ENCODE assay signal across 30 mouse cellular contexts in the genomic region with DNA sequence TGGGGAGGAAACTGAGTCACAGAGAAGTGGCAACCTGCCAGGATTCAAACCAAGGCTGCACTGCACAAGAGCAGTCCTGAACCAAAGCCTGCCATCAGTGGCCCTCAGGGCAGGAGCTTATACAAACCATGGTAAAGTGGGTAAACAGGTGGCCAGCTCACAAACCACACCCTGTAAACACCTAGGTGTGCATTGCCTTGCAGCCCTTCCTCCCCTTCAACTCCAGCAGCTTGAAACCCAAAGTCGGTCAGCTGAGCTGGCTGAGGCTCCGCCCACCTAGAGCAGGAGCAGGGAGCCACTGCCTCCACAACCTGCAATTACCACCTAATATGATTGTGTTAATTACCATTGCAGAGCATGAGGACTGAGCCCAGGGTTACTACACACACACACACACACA. TPM values are rescaled to one million over a fixed set of nuclear protein-coding genes. Genes with fewer than 3 reads are reported as not detected.
DNase-seq lines count a peak whose midpoint lies in the region; ATAC-seq and TF ChIP-seq lines count a peak whose summit lies in the region.
"Had no signal": no experiment of that assay in that cellular context is flagged by ENCODE, and none has a peak within 500 bp of the region (broad histone marks: within the 10 kb centered on the region; RNA-seq: fewer than 3 reads in every experiment).

No protein-coding gene starts in this region.

- DNase-seq in kidney, adult 11 months = peak; percentile 9
- DNase-seq in kidney, adult 8-10 months = no peak
- peak; percentile 58 for DNase-seq in stomach, postnatal 0 days (ENCODE audit: low spot score)
- no peak for DNase-seq in natural killer cell, adult 2 months (ENCODE audit: low spot score in 2 of 2)
- DNase-seq in liver, postnatal 0 days = no peak
- DNase-seq: adrenal gland, postnatal 36 days; B cell, adult 2 months; cerebellum, adult 2 months; heart, adult 2 months; heart, postnatal 14 days; kidney, postnatal 25 days; midbrain, embryonic 14.5 days; right cerebral cortex, postnatal 4 days; thymus, adult 18-20 months; thymus, postnatal 25 days had no signal

- peaks cover 17% of the 10 kb centered on the region for H3K27me3 ChIP-seq in embryonic facial prominence, embryonic 15.5 days
- H3K27me3 ChIP-seq in intestine, postnatal 0 days (replicated peaks; ENCODE audit: control insufficient read depth, insufficient read depth, low read length) = peaks cover 12% of the 10 kb centered on the region
- peaks cover 3% of the 10 kb centered on the region; the same call in 1 of the 2 replicates for H3K27me3 ChIP-seq in stomach, postnatal 0 days (ENCODE audit: control insufficient read depth, insufficient read depth, low read length)
- H3K27me3 ChIP-seq in liver, postnatal 0 days (ENCODE audit: insufficient read depth, low read length) = peaks cover 20% of the 10 kb centered on the region

- no peak overlapping the region for H3K9ac ChIP-seq in embryonic facial prominence, embryonic 15.5 days
- no peak overlapping the region for H3K9ac ChIP-seq in intestine, postnatal 0 days (ENCODE audit: low read depth, low read length)
- H3K9ac ChIP-seq in stomach, postnatal 0 days (ENCODE audit: low read length) = no peak overlapping the region
- no peak overlapping the region for H3K9ac ChIP-seq in liver, postnatal 0 days (replicated peaks)
- H3K9ac ChIP-seq: forebrain, embryonic 15.5 days; kidney, embryonic 15.5 days; limb, embryonic 13.5 days; neural tube, embryonic 12.5 days had no signal

- TF ChIP-seq CTCF in intestine, postnatal 0 days (IDR thresholded peaks at IDR 0.05; ENCODE audit: low read depth) = no peak
- TF ChIP-seq CTCF in stomach, postnatal 0 days (IDR thresholded peaks at IDR 0.05; ENCODE audit: low read depth) = no peak
- no peak for TF ChIP-seq CTCF in liver, postnatal 0 days (IDR thresholded peaks at IDR 0.05; ENCODE audit: low read depth)

- no peaks in the 10 kb centered on the region for H3K36me3 ChIP-seq in embryonic facial prominence, embryonic 15.5 days
- H3K36me3 ChIP-seq in intestine, postnatal 0 days (ENCODE audit: control insufficient read depth, insufficient read depth) = no peaks in the 10 kb centered on the region
- H3K36me3 ChIP-seq in stomach, postnatal 0 days (ENCODE audit: control insufficient read depth, insufficient read depth, low read length) = no peaks in the 10 kb centered on the region
- no peaks in the 10 kb centered on the region for H3K36me3 ChIP-seq in liver, postnatal 0 days (replicated peaks; ENCODE audit: insufficient read depth, low read length)
- H3K36me3 ChIP-seq: forebrain, embryonic 10.5 days; forebrain, embryonic 15.5 days; hindbrain, embryonic 10.5 days; kidney, embryonic 15.5 days; limb, embryonic 13.5 days; neural tube, embryonic 12.5 days had no signal

- peaks cover 11% of the 10 kb centered on the region for H3K4me1 ChIP-seq in embryonic facial prominence, embryonic 15.5 days
- no peaks in the 10 kb centered on the region for H3K4me1 ChIP-seq in intestine, postnatal 0 days (replicated peaks; ENCODE audit: control insufficient read depth, insufficient read depth, low read length)
- H3K4me1 ChIP-seq in stomach, postnatal 0 days (replicated peaks; ENCODE audit: control insufficient read depth, insufficient read depth) = no peaks in the 10 kb centered on the region
- no peaks in the 10 kb centered on the region for H3K4me1 ChIP-seq in liver, postnatal 0 days (ENCODE audit: insufficient read depth)

- no peak overlapping the region for H3K4me3 ChIP-seq in embryonic facial prominence, embryonic 15.5 days (replicated peaks)
- no peak overlapping the region for H3K4me3 ChIP-seq in intestine, postnatal 0 days (ENCODE audit: low read depth, low read length)
- no peak overlapping the region for H3K4me3 ChIP-seq in stomach, postnatal 0 days (ENCODE audit: low read depth, low read length)
- no peak overlapping the region for H3K4me3 ChIP-seq in liver, postnatal 0 days (ENCODE audit: low read depth, low read length)
- H3K4me3 ChIP-seq: forebrain, embryonic 10.5 days; forebrain, embryonic 15.5 days; heart, adult 2 months; hindbrain, embryonic 10.5 days; kidney, embryonic 15.5 days; limb, embryonic 13.5 days; neural tube, embryonic 12.5 days had no signal

- WGBS in embryonic facial prominence, embryonic 15.5 days = 31% methylated on average over 2 of the region's 2 CpGs
- WGBS in intestine, postnatal 0 days = 26% methylated on average over 2 of the region's 2 CpGs
- 29% methylated on average over 2 of the region's 2 CpGs for WGBS in stomach, postnatal 0 days
- WGBS in liver, postnatal 0 days (ENCODE audit: insufficient replicate concordance) = 40% methylated on average over 2 of the region's 2 CpGs

- H3K9me3 ChIP-seq in embryonic facial prominence, embryonic 15.5 days (replicated peaks) = no peaks in the 10 kb centered on the region
- no peaks in the 10 kb centered on the region for H3K9me3 ChIP-seq in intestine, postnatal 0 days (ENCODE audit: control insufficient read depth)
- H3K9me3 ChIP-seq in stomach, postnatal 0 days (ENCODE audit: control insufficient read depth, low read length) = no peaks in the 10 kb centered on the region
- no peaks in the 10 kb centered on the region for H3K9me3 ChIP-seq in liver, postnatal 0 days (ENCODE audit: low read length)
- H3K9me3 ChIP-seq: forebrain, embryonic 10.5 days; forebrain, embryonic 15.5 days; hindbrain, embryonic 10.5 days; kidney, embryonic 15.5 days; limb, embryonic 13.5 days; neural tube, embryonic 12.5 days had no signal

- TF ChIP-seq EP300 in stomach, postnatal 0 days (optimal IDR thresholded peaks at IDR 0.05) = no peak
- no peak for TF ChIP-seq EP300 in liver, postnatal 0 days (IDR thresholded peaks at IDR 0.05; ENCODE audit: low read depth)

- peak; percentile 28; the same call in 1 of the 2 replicates for ATAC-seq in embryonic facial prominence, embryonic 15.5 days (ENCODE audit: insufficient number of reproducible peaks, low FRiP score, low TSS enrichment, low read depth)
- ATAC-seq in intestine, postnatal 0 days = peak; percentile 46
- ATAC-seq in stomach, postnatal 0 days (ENCODE audit: low FRiP score, low TSS enrichment) = peak; percentile 78
- ATAC-seq in liver, postnatal 0 days = no peak
- ATAC-seq: forebrain, embryonic 15.5 days; hindbrain, embryonic 16.5 days had no signal

- no peak overlapping the region for H3K27ac ChIP-seq in embryonic facial prominence, embryonic 15.5 days (replicated peaks)
- no peak overlapping the region for H3K27ac ChIP-seq in intestine, postnatal 0 days (ENCODE audit: low read depth, low read length)
- no peak overlapping the region for H3K27ac ChIP-seq in stomach, postnatal 0 days (replicated peaks)
- no peak overlapping the region for H3K27ac ChIP-seq in liver, postnatal 0 days (ENCODE audit: low read depth)
- H3K27ac ChIP-seq: forebrain, embryonic 10.5 days; forebrain, embryonic 15.5 days; heart, adult 2 months; hindbrain, embryonic 10.5 days; kidney, embryonic 15.5 days; limb, embryonic 13.5 days; macrophage; neural tube, embryonic 12.5 days had no signal

- H3K4me2 ChIP-seq in embryonic facial prominence, embryonic 15.5 days (replicated peaks) = no peak overlapping the region
- H3K4me2 ChIP-seq in intestine, postnatal 0 days (replicated peaks; ENCODE audit: low read depth) = no peak overlapping the region
- no peak overlapping the region for H3K4me2 ChIP-seq in stomach, postnatal 0 days (replicated peaks; ENCODE audit: low read depth)
- H3K4me2 ChIP-seq in liver, postnatal 0 days (ENCODE audit: low read depth, low read length) = no peak overlapping the region
- H3K4me2 ChIP-seq: forebrain, embryonic 15.5 days; kidney, embryonic 15.5 days; limb, embryonic 13.5 days; liver, embryonic 11.5 days; neural tube, embryonic 12.5 days had no signal

RNA-seq across cellular contexts. Expression of a gene that starts 5.9 kb away (rescaled TPM):
- polyA plus RNA-seq in embryonic facial prominence, embryonic 15.5 days (2015; fragmentation: Nextera tagmentation; extraction: Ambion mirVana) = not detected in 2 replicates
- polyA plus RNA-seq in intestine, postnatal 0 days (2015; fragmentation: Nextera tagmentation; extraction: Ambion mirVana) = 0.05 TPM in 2 replicates
- polyA plus RNA-seq in stomach, postnatal 0 days (2015; fragmentation: Nextera tagmentation; extraction: Ambion mirVana) = 0.02 and 0.07 TPM in 2 replicates
- polyA plus RNA-seq in liver, postnatal 0 days (2015; fragmentation: Nextera tagmentation; extraction: Ambion mirVana) = not detected in 2 replicates
- polyA plus RNA-seq: forebrain, embryonic 10.5 days; heart, embryonic 14.5 days; kidney, embryonic 15.5 days; liver, embryonic 11.5 days; liver, embryonic 16.5 days; lung, embryonic 16.5 days; macrophage; neural tube, embryonic 12.5 days had no signal

RNA-seq across cellular contexts. Expression of a gene that starts 20.8 kb away (rescaled TPM):
- not detected in 2 replicates for polyA plus RNA-seq in embryonic facial prominence, embryonic 15.5 days (2015; fragmentation: Nextera tagmentation; extraction: Ambion mirVana)
- polyA plus RNA-seq in intestine, postnatal 0 days (2015; fragmentation: Nextera tagmentation; extraction: Ambion mirVana) = not detected in 2 replicates
- polyA plus RNA-seq in stomach, postnatal 0 days (2015; fragmentation: Nextera tagmentation; extraction: Ambion mirVana) = not detected in 2 replicates
- not detected in 2 replicates for polyA plus RNA-seq in liver, postnatal 0 days (2015; fragmentation: Nextera tagmentation; extraction: Ambion mirVana)
- polyA plus RNA-seq: cerebellum, adult 2 months; forebrain, embryonic 10.5 days; forebrain, embryonic 15.5 days; heart, embryonic 14.5 days; hindbrain, embryonic 10.5 days; hindbrain, embryonic 16.5 days; intestine, embryonic 14.5 days; kidney, embryonic 15.5 days; limb, embryonic 13.5 days; liver, embryonic 11.5 days; liver, embryonic 16.5 days; lung, embryonic 16.5 days; macrophage; midbrain, embryonic 14.5 days; neural tube, embryonic 12.5 days had no signal

RNA-seq across cellular contexts. Expression of a gene that starts 29.8 kb away (rescaled TPM):
- 11.8 and 12.5 TPM in 2 replicates for polyA plus RNA-seq in embryonic facial prominence, embryonic 15.5 days (2015; fragmentation: Nextera tagmentation; extraction: Ambion mirVana)
- polyA plus RNA-seq in intestine, postnatal 0 days (2015; fragmentation: Nextera tagmentation; extraction: Ambion mirVana) = 1.9 and 2.2 TPM in 2 replicates
- 2.7 and 3.3 TPM in 2 replicates for polyA plus RNA-seq in stomach, postnatal 0 days (2015; fragmentation: Nextera tagmentation; extraction: Ambion mirVana)
- polyA plus RNA-seq in liver, postnatal 0 days (2015; fragmentation: Nextera tagmentation; extraction: Ambion mirVana) = 0.05 and 0.07 TPM in 2 replicates

RNA-seq across cellular contexts. Expression of a gene that starts 37.6 kb away (rescaled TPM):
- polyA plus RNA-seq in embryonic facial prominence, embryonic 15.5 days (2015; fragmentation: Nextera tagmentation; extraction: Ambion mirVana) = not detected in 2 replicates
- polyA plus RNA-seq in intestine, postnatal 0 days (2015; fragmentation: Nextera tagmentation; extraction: Ambion mirVana) = not detected in 2 replicates
- polyA plus RNA-seq in stomach, postnatal 0 days (2015; fragmentation: Nextera tagmentation; extraction: Ambion mirVana) = not detected in 2 replicates
- polyA plus RNA-seq in liver, postnatal 0 days (2015; fragmentation: Nextera tagmentation; extraction: Ambion mirVana) = not detected in 2 replicates
- polyA plus RNA-seq: cerebellum, adult 2 months; forebrain, embryonic 10.5 days; heart, adult 2 months; heart, embryonic 14.5 days; hindbrain, embryonic 10.5 days; intestine, embryonic 14.5 days; kidney, embryonic 15.5 days; limb, embryonic 13.5 days; liver, embryonic 11.5 days; liver, embryonic 16.5 days; lung, embryonic 16.5 days; macrophage; neural tube, embryonic 12.5 days had no signal

RNA-seq across cellular contexts. Expression of a gene that starts 52.9 kb away (rescaled TPM):
- 70.3 and 71.4 TPM in 2 replicates for polyA plus RNA-seq in embryonic facial prominence, embryonic 15.5 days (2015; fragmentation: Nextera tagmentation; extraction: Ambion mirVana)
- polyA plus RNA-seq in intestine, postnatal 0 days (2015; fragmentation: Nextera tagmentation; extraction: Ambion mirVana) = 15.6 and 16.2 TPM in 2 replicates
- 24.0 and 25.4 TPM in 2 replicates for polyA plus RNA-seq in stomach, postnatal 0 days (2015; fragmentation: Nextera tagmentation; extraction: Ambion mirVana)
- 8.6 and 9.0 TPM in 2 replicates for polyA plus RNA-seq in liver, postnatal 0 days (2015; fragmentation: Nextera tagmentation; extraction: Ambion mirVana)

Comparison
In these comparisons a context has a peak if more than half of its experiments do, and no peak if none do; other contexts are left out.
1. DNase-seq: peak in kidney, adult 11 months (single experiment) and stomach, postnatal 0 days (single experiment); none in kidney, adult 8-10 months (0 of 2), natural killer cell, adult 2 months (0 of 2) and liver, postnatal 0 days (single experiment).